Mouse (Mus musculus) spleen, adult 2 months (tissue): ENCODE data around the gene H2-T23. TPM values are rescaled to one million over a fixed set of nuclear protein-coding genes. Genes with fewer than 3 reads are reported as not detected.

Source experiments
- DNase-seq, 2 experiments: peaks; one replicate each; pipeline versions ENCODE4 v3.0.0 to v3.0.0-alpha.2; 2012 to 2021; ENCODE audit warnings: low spot score in 2 of 2, low read depth in 1 of 2
- H3K27ac ChIP-seq: fragments of 200-500 bp; 2 replicates; pipeline ENCODE4 v1.5.1; 2012; ENCODE audit warnings: low read length, inconsistent platforms; ENCODE audit not compliant: insufficient read depth
- H3K27me3 ChIP-seq: fragments of 200-500 bp; 2 replicates; pipeline ENCODE4 v1.6.1; 2012; ENCODE audit warnings: mild to moderate bottlenecking, moderate library complexity, low read length, inconsistent platforms; ENCODE audit not compliant: control insufficient read depth, insufficient read depth
- H3K36me3 ChIP-seq: fragments of 200-500 bp; 2 replicates; pipeline ENCODE4 v1.6.1; 2012; ENCODE audit warnings: mild to moderate bottlenecking, low read length, inconsistent platforms; ENCODE audit not compliant: control insufficient read depth, insufficient read depth
- H3K4me1 ChIP-seq: fragments of 200-500 bp; 2 replicates; pipeline ENCODE4 v1.6.1; 2011; ENCODE audit warnings: inconsistent platforms; ENCODE audit not compliant: control insufficient read depth, insufficient read depth, insufficient read length
- H3K4me3 ChIP-seq: fragments of 200-500 bp; 2 replicates; pipeline ENCODE4 v1.5.1; 2011; ENCODE audit warnings: mild to moderate bottlenecking, inconsistent platforms; ENCODE audit not compliant: insufficient read depth, insufficient read length; ENCODE audit errors: extremely low read depth
- CTCF ChIP-seq: fragments of 200-500 bp; IDR thresholded peaks from 2 replicates; pipeline ENCODE4 v1.5.1; 2011; ENCODE audit warnings: mild to moderate bottlenecking, inconsistent platforms; ENCODE audit not compliant: insufficient read depth, insufficient read length, insufficient replicate concordance; ENCODE audit errors: extremely low read depth
- POLR2A ChIP-seq: fragments of 200-500 bp; IDR thresholded peaks from 2 replicates; pipeline ENCODE4 v1.6.1; 2011; ENCODE audit warnings: low read depth, low read length, inconsistent platforms
- WGBS: fragments of 180-500 bp; shearing (Covaris S2); methylation state at CpG from one replicate; pipeline ENCODE4 v1.1.7; 2018; 5-methylcytosine and 5-hydroxymethylcytosine counted together
- polyA plus RNA-seq: library from polyadenylated mRNA; depleted of rRNA; stranded (reverse); fragments of >200 nt; gene quantifications from 2 replicates; pipeline ENCODE4 v1.2.3, GENCODE M21; 2012; rRNA removed

H2-T23 gene
- polyA plus RNA-seq, 1 experiment = 344 TPM

- DNase-seq = peak; percentile 98
- under 1% methylated on average over 11 of the region's 11 CpGs for WGBS
- no peaks in the 10 kb centered on the region for H3K27me3 ChIP-seq
- H3K4me1 ChIP-seq = peaks cover 21% of the 10 kb centered on the region; the same call in 1 of the 2 replicates
- peak overlapping the region; percentile 5; the same call in 1 of the 2 replicates for H3K27ac ChIP-seq
- no peak for TF ChIP-seq POLR2A
- TF ChIP-seq CTCF = peak; percentile 92; the same call in 1 of the 2 replicates
- H3K36me3 ChIP-seq = no peaks in the 10 kb centered on the region
- H3K4me3 ChIP-seq = no peak overlapping the region
Measured at GRCm38 (mm10) chr17:35996949-35997348, 35.7 kb downstream of the H2-T23 start.

GRCm38 (mm10) chr17:35994879-35995240 lies 37.8 kb downstream of the H2-T23 start:
- H3K4me3 ChIP-seq = peak overlapping the region; percentile 65
- peak overlapping the region; percentile 36; the same call in 1 of the 2 replicates for H3K27ac ChIP-seq
- 1% methylated on average over 14 of the region's 14 CpGs for WGBS

GRCm38 (mm10) chr17:35994175-35994878 lies 38.3 kb downstream of the H2-T23 start:
- 2% methylated on average over 31 of the region's 31 CpGs for WGBS

More at GRCm38 (mm10) chr17:35994879-35995240, 37.8 kb downstream of the H2-T23 start:
- TF ChIP-seq CTCF (no peak), POLR2A (no peak)
- Histone ChIP-seq H3K36me3 (no peaks in the 10 kb centered on the region), H3K4me1 (peaks cover 7% of the 10 kb centered on the region; the same call in 1 of the 2 replicates), H3K27me3 (no peaks in the 10 kb centered on the region)
- DNase-seq = no peak

GRCm38 (mm10) chr17:35993675-35994074 lies 39.0 kb downstream of the H2-T23 start:
- DNase-seq = peak; percentile 73 to 74
- 1% methylated on average over 17 of the region's 17 CpGs for WGBS
- H3K27me3 ChIP-seq = no peaks in the 10 kb centered on the region
- H3K4me3 ChIP-seq = no peak overlapping the region
- H3K36me3 ChIP-seq = peaks cover 2% of the 10 kb centered on the region; the same call in 1 of the 2 replicates
- peaks cover 6% of the 10 kb centered on the region; the same call in 1 of the 2 replicates for H3K4me1 ChIP-seq
- TF ChIP-seq POLR2A (no peak), CTCF (peak; percentile 100)
- H3K27ac ChIP-seq = no peak overlapping the region

More at GRCm38 (mm10) chr17:35994175-35994878, 38.3 kb downstream of the H2-T23 start:
- Histone ChIP-seq H3K4me1 (peaks cover 6% of the 10 kb centered on the region; the same call in 1 of the 2 replicates), H3K4me3 (peak overlapping the region; percentile 65), H3K36me3 (no peaks in the 10 kb centered on the region), H3K27ac (peak overlapping the region; percentile 46), H3K27me3 (no peaks in the 10 kb centered on the region)
- TF ChIP-seq CTCF (no peak), POLR2A (peak; percentile 75; the same call in 1 of the 2 replicates)
- peak; percentile 76 to 82 for DNase-seq

GRCm38 (mm10) chr17:35991781-35992180 lies 40.9 kb downstream of the H2-T23 start:
- H3K27ac ChIP-seq = no peak overlapping the region
- H3K4me1 ChIP-seq = peaks cover 3% of the 10 kb centered on the region; the same call in 1 of the 2 replicates
- TF ChIP-seq POLR2A (no peak), CTCF (no peak)
- peaks cover 14% of the 10 kb centered on the region for H3K36me3 ChIP-seq
- no peak overlapping the region for H3K4me3 ChIP-seq
- DNase-seq = no peak
- no peaks in the 10 kb centered on the region for H3K27me3 ChIP-seq
- WGBS = 57% methylated on average over 10 of the region's 10 CpGs

DNA sequence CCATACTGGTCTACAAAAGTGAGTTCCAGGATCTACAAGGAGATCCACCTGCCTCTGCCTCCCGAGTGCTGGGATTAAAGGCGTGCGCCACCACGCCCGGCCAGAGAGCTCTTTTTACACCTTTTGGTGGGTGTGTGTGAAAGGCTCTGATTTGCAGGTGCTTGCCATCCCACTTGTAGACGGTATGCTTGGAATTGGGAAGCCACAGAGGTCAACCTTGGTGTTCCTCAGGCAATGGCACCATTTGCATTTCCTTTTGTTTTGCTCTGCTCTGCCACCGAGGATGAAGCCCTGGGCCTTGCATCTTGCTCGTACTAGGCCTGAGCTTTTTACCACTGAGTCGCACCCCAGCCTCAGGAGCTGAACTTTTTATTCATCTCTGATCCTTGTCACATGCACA lies 50.9 kb downstream of the H2-T23 start:
- Histone ChIP-seq H3K4me3 (no peak overlapping the region), H3K4me1 (peaks cover 8% of the 10 kb centered on the region; the same call in 1 of the 2 replicates), H3K27ac (no peak overlapping the region), H3K27me3 (no peaks in the 10 kb centered on the region), H3K36me3 (peaks cover 5% of the 10 kb centered on the region)
- no peak for DNase-seq
- TF ChIP-seq CTCF = no peak
- no peak for TF ChIP-seq POLR2A
- 96% methylated on average over 9 of the region's 9 CpGs for WGBS

DNA sequence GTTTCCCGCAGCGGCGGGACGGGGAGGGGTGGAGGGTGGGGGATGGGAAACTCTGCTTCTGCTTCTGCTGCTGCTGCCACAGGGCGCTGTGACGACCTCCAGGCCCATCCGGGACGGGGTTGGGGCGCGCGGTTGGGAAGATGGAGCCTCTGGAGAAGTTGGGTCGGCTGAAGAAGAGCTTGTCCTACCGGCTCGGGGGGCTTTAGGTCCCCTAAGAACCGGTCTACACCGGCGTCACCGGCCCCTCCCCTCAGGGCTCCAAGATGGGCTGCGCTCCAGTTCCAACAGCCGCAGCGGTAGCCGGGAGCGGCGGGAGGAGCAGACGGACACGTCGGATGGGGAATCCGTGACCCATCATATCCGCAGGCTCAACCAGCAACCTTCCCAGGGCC lies 52.3 kb downstream of the H2-T23 start:
- no peak for DNase-seq
- Histone ChIP-seq H3K4me3 (peak overlapping the region; percentile 96), H3K27me3 (no peaks in the 10 kb centered on the region), H3K4me1 (peaks cover 8% of the 10 kb centered on the region; the same call in 1 of the 2 replicates), H3K27ac (peak overlapping the region; percentile 88), H3K36me3 (peaks cover 8% of the 10 kb centered on the region)
- TF ChIP-seq CTCF (no peak), POLR2A (no peak)
- WGBS = 1% methylated on average over 29 of the region's 29 CpGs

Other genes starting within 250 kb of the H2-T23 start
- gene Ier3, start 211.2 kb downstream of the H2-T23 start, polyA plus RNA-seq = 3.7 and 5.1 TPM in 2 replicates
- gene Flot1, start 209.6 kb downstream of the H2-T23 start, polyA plus RNA-seq = 29.9 and 35.8 TPM in 2 replicates
- 305 and 404 TPM in 2 replicates for gene Tubb5, start 194.5 kb downstream of the H2-T23 start, polyA plus RNA-seq
- 10.8 and 11.6 TPM in 2 replicates for gene Mdc1, start 191.3 kb downstream of the H2-T23 start, polyA plus RNA-seq
- gene Nrm, start 171.5 kb downstream of the H2-T23 start, polyA plus RNA-seq = 58.5 and 84.2 TPM in 2 replicates
- 144 and 155 TPM in 2 replicates for gene Ppp1r18, start 167.3 kb downstream of the H2-T23 start, polyA plus RNA-seq
- 79.1 and 85.7 TPM in 2 replicates for gene Dhx16, start 153.0 kb downstream of the H2-T23 start, polyA plus RNA-seq
- gene 2310061I04Rik, start 135.4 kb downstream of the H2-T23 start, polyA plus RNA-seq = 35.4 and 39.9 TPM in 2 replicates
- 24.3 and 34.8 TPM in 2 replicates for gene Atat1, start 122.8 kb downstream of the H2-T23 start, polyA plus RNA-seq
- gene Mrps18b, start 116.5 kb downstream of the H2-T23 start, polyA plus RNA-seq = 39.5 and 45.1 TPM in 2 replicates
- 26.1 and 27.1 TPM in 2 replicates for gene Ppp1r10, start 116.4 kb downstream of the H2-T23 start, polyA plus RNA-seq
- gene Abcf1, start 63.1 kb downstream of the H2-T23 start, polyA plus RNA-seq = 65.1 and 79.6 TPM in 2 replicates
- 28.9 and 33.9 TPM in 2 replicates for gene Gnl1, start 53.0 kb downstream of the H2-T23 start, polyA plus RNA-seq
- 19.3 and 24.3 TPM in 2 replicates for gene Prr3, start 52.6 kb downstream of the H2-T23 start, polyA plus RNA-seq
- gene H2-T24, start 12.3 kb downstream of the H2-T23 start, polyA plus RNA-seq = 19.1 and 19.2 TPM in 2 replicates
- gene H2-T22, start 9.9 kb upstream of the H2-T23 start, polyA plus RNA-seq = 60.3 and 61.9 TPM in 2 replicates
- gene Gm6034, start 10.1 kb upstream of the H2-T23 start, polyA plus RNA-seq = 0.08 and 0.22 TPM in 2 replicates
- gene Gm11127, start 25.5 kb upstream of the H2-T23 start, polyA plus RNA-seq = 0.08 and 0.19 TPM in 2 replicates
- 0.43 and 0.44 TPM in 2 replicates for gene Gm19684, start 88.8 kb upstream of the H2-T23 start, polyA plus RNA-seq
- gene Gm7030, start 96.6 kb upstream of the H2-T23 start, polyA plus RNA-seq = not detected in 2 replicates
- 0.15 TPM in 1 of 2 replicates, not detected in the other for gene Gm8909, start 135.7 kb upstream of the H2-T23 start, polyA plus RNA-seq
- not detected in 2 replicates for gene H2-T3, start 157.4 kb upstream of the H2-T23 start, polyA plus RNA-seq
- gene Rpp21, start 225.2 kb upstream of the H2-T23 start, polyA plus RNA-seq = 59.9 and 79.2 TPM in 2 replicates
- 16.3 and 19.7 TPM in 2 replicates for gene Trim39, start 239.4 kb upstream of the H2-T23 start, polyA plus RNA-seq